Mouse (Mus musculus) right cerebral cortex, postnatal 14 days (tissue): ENCODE data around the gene Wdr82.

Experiments used
- DNase-seq: peaks from one replicate; pipeline ENCODE4 v3.0.0; 2022

The Wdr82 gene

GRCm38 (mm10) chr9:106227790-106228429 is 57.2 kb downstream of the Wdr82 start:
- no peak for DNase-seq

DNA sequence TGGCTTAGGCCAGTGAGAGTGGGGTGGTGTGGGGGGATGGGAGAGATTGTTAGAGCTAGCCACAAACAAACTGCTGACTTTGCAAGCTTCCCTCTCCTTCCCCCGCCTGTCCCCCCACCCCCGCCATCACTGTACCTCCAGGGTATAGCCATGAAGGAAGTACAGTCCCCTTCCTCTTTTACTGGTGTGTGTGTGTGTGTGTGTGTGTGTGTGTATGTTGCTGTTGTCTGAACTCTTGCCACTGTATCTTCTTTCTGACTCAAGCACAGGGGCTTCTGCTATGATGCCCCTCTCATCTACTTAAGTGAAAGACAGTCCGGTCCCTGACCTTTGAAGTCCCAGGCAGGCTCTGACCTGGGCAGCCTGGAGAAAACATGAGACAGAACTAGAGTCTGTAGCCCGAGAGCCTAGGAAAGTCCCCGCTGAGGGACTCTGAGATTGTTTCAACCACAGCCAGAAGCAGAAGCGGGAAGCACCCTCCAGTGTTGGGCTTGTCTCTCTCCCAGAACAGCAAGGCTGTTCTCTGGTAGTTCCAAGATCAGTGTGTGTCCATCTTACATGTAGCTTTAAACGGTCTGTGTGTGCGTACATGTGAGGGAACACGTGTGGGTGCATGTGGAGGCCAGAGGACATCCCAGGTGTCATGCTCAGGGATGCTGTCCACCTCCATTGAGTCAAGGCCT is 59.5 kb downstream of the Wdr82 start:
- no peak for DNase-seq

DNA sequence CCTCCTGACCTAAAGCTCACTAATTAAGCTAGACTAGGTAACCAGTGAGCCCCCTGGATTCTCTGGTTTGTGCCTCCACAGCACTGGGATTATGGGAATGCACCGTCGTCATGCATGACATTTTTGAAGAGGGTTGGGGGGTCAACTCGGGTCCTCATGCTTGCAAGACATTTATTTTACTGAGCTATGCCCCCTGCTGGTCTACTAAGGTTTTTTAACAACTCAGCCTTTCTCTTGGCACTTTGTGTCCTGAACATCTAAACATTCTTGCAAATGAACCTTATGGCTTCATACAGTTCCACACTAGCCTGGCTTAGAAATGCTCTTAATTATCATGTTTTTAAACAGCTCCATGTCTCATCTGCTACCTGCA is 60.0 kb downstream of the Wdr82 start:
- no peak for DNase-seq

- DNase-seq: no peak
Measured at GRCm38 (mm10) chr9:106231220-106231619, 60.5 kb downstream of the Wdr82 start.

- no peak for DNase-seq
Measured at GRCm38 (mm10) chr9:106231816-106232215, 61.1 kb downstream of the Wdr82 start.

GRCm38 (mm10) chr9:106232956-106233355 is 62.2 kb downstream of the Wdr82 start:
- DNase-seq: no peak

DNA sequence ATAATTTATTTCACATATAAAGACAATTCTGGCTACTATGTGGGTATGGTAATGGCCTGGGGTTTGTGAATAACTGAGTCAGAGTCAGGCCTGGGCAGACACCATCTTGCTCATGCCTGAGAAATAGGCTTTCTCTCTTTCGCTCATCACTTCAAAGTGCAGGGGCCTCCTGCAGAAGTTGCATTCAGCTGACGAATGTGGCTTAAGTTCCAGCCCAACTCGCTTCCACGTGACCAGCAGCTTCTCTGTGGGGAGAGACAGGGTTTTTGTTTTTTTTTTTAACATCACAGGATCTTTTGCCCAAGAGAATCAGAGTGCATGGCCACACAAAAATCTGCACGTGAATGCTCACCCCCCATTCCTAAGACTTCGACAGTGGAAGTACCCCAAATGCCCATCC is 63.2 kb downstream of the Wdr82 start:
- no peak for DNase-seq

- DNase-seq: no peak
Measured at GRCm38 (mm10) chr9:106235194-106235830, 64.6 kb downstream of the Wdr82 start.

- DNase-seq: no peak
Measured at GRCm38 (mm10) chr9:106236156-106236817, 65.6 kb downstream of the Wdr82 start.

- DNase-seq: no peak
Measured at GRCm38 (mm10) chr9:106236818-106237211, 66.1 kb downstream of the Wdr82 start.

- DNase-seq: no peak
Measured at GRCm38 (mm10) chr9:106237401-106237800, 66.7 kb downstream of the Wdr82 start.

GRCm38 (mm10) chr9:106237878-106238277 is 67.2 kb downstream of the Wdr82 start:
- no peak for DNase-seq
